Mouse (Mus musculus): ENCODE results near the gene Ttn. TPM values are rescaled to one million over a fixed set of nuclear protein-coding genes. Genes with fewer than 3 reads are reported as not detected.

Ttn gene
- polyA plus RNA-seq, 1 experiment from 2014 or later: 1.7 TPM

DNA sequence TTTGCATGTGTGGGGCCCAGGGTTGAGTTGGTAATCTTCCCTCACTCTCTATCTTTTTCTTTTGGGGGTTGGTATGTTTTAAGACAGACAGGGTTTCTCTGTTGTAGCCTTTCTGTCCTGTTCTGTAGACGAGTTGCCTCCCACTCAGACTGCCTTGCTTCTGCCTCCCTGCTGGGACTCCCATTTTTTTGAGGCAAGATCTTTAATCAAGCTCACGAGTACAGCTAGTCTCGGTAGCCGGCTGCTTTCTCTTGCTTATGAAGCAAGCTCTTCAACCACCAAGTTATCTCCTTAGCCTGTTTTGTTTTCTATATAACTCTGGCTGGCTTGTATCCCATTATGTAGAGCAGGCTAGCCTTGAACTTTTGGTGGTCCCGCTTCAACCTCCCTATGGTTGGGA is 288.6 kb downstream of the Ttn start:
- no peak overlapping the region for H3K4me3 ChIP-seq (replicated peaks)
- H3K27me3 ChIP-seq (replicated peaks): no peaks in the 10 kb centered on the region
- ATAC-seq (ENCODE audit: insufficient read depth, low FRiP score, low read depth): no peak
- WGBS: 85% methylated on average over 5 of the region's 5 CpGs
- no peaks in the 10 kb centered on the region for H3K4me1 ChIP-seq
- H3K4me2 ChIP-seq: no peak overlapping the region
- no peak overlapping the region for H3K9ac ChIP-seq
- no peaks in the 10 kb centered on the region for H3K9me3 ChIP-seq
- peaks cover 29% of the 10 kb centered on the region; the same call in 1 of the 2 replicates for H3K36me3 ChIP-seq
- no peak overlapping the region for H3K27ac ChIP-seq

DNA sequence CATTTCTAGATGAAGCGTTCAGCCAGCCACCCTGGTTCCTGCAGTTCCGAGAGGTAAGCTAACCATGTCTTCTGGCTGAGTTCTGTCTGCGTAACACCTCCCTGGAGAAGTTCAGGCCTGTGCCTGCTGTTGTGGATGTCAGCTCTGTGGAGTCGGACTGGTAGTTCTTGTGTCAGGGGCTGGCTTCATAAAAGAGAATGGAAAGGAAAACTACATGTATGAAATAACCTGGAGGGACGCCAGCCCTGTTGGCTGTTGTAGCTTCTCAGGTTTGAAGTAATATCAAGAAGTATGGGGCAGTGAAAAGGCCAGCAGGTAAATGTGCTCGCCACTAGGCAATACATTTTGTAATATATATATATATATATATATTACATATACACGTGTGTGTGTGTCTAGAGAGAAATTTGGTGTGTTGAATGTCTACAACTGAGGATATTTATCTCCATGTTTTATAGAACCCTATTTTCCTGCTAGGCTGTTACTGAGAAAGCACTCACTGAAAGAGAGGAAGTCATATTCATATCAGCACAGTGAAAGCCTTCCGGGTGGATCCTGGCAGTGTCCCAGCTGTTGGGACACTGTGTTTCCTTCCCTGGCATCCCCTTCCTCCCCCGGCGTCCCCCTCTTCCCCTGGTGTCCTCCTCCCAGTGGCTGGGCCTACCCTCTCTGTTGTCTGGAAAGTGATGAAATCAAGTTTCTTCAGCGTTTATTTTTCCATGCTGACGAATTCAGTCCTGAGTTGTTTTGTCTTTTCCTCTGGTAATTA is 291.7 kb downstream of the Ttn start:
- Histone ChIP-seq H3K9me3 (no peaks in the 10 kb centered on the region), H3K4me3 (replicated peaks) (no peak overlapping the region), H3K4me1 (no peaks in the 10 kb centered on the region), H3K27me3 (replicated peaks) (no peaks in the 10 kb centered on the region), H3K4me2 (no peak overlapping the region), H3K27ac (no peak overlapping the region), H3K36me3 (peaks cover 41% of the 10 kb centered on the region), H3K9ac (no peak overlapping the region)
- 77% methylated on average over 12 of the region's 12 CpGs for WGBS
- no peak for ATAC-seq (ENCODE audit: insufficient read depth, low FRiP score, low read depth)

DNA sequence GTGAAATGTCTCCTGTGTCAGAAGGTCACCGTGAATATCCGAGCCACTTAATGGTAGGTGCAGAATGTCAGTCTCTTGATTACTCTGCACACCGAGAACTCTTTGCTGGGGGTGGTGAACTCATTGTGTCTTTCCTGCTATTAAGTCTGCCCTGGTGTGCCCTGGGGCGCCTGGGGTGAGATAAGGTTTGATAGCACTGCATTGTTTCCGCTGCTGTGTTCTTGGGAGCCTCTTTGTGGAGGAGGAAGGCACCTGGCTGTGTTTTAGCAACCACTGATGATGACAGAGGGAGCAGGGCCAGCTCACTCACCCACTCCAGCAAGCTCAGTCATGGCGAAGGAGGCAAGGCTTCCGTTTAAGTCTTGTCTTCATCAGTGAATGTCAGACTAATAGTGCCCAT is 294.2 kb downstream of the Ttn start:
- no peaks in the 10 kb centered on the region for H3K9me3 ChIP-seq
- no peak overlapping the region for H3K9ac ChIP-seq
- peaks cover 36% of the 10 kb centered on the region for H3K36me3 ChIP-seq
- WGBS: 54% methylated on average over 7 of the region's 7 CpGs
- H3K4me2 ChIP-seq: no peak overlapping the region
- no peaks in the 10 kb centered on the region for H3K4me1 ChIP-seq
- H3K27ac ChIP-seq: no peak overlapping the region
- no peak for ATAC-seq (ENCODE audit: insufficient read depth, low FRiP score, low read depth)
- H3K27me3 ChIP-seq (replicated peaks): no peaks in the 10 kb centered on the region
- no peak overlapping the region for H3K4me3 ChIP-seq (replicated peaks)

DNA sequence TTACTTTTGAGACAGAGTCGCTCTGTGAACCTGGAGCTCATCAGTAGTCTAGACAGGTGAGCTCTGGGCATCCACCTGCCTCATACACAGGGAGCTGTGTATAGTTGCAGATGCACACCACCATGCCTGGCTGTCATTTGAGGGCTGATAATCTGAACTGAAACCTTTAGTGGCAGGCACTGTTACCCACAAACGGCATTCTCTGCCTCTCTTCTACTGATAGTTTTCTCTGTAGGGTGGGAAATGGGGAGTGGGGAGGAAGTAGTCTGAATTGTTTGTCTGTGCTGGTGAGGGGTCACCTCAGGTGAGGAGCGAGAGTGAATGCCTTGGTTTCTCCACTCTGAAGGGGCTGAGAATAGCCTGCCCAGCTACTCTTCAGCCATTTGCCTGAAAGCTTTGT is 294.7 kb downstream of the Ttn start:
- H3K4me2 ChIP-seq: no peak overlapping the region
- WGBS: 69% methylated on average over 3 of the region's 3 CpGs
- no peaks in the 10 kb centered on the region for H3K27me3 ChIP-seq (replicated peaks)
- no peak overlapping the region for H3K9ac ChIP-seq
- peaks cover 37% of the 10 kb centered on the region for H3K36me3 ChIP-seq
- H3K4me3 ChIP-seq (replicated peaks): no peak overlapping the region
- no peaks in the 10 kb centered on the region for H3K9me3 ChIP-seq
- no peaks in the 10 kb centered on the region for H3K4me1 ChIP-seq
- H3K27ac ChIP-seq: no peak overlapping the region
- ATAC-seq (ENCODE audit: insufficient read depth, low FRiP score, low read depth): no peak

DNA sequence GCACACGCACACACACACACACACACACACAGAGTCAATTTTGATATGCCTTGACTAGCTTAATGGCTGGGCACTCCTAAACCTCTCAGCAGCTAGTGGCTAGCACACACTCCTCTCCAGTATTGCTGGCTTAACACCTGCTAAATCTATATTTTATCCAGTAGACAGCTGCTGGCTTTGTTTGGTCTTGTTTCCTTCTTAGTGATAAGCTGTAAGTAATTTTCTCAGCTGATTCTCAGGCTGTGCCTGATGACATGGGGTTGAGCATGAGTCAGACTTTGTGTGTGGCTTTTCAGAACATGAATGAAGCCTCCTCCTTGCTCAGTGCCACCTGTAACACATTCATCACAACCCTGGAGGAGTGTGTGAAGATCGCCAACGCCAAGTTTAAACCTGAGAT is 295.4 kb downstream of the Ttn start:
- Histone ChIP-seq H3K4me1 (no peaks in the 10 kb centered on the region), H3K27me3 (replicated peaks) (no peaks in the 10 kb centered on the region), H3K4me3 (replicated peaks) (no peak overlapping the region), H3K36me3 (peaks cover 41% of the 10 kb centered on the region), H3K4me2 (no peak overlapping the region), H3K9me3 (no peaks in the 10 kb centered on the region), H3K9ac (no peak overlapping the region), H3K27ac (no peak overlapping the region)
- 80% methylated on average over 3 of the region's 3 CpGs for WGBS
- ATAC-seq (ENCODE audit: insufficient read depth, low FRiP score, low read depth): peak; percentile 18; the same call in 1 of the 2 replicates

DNA sequence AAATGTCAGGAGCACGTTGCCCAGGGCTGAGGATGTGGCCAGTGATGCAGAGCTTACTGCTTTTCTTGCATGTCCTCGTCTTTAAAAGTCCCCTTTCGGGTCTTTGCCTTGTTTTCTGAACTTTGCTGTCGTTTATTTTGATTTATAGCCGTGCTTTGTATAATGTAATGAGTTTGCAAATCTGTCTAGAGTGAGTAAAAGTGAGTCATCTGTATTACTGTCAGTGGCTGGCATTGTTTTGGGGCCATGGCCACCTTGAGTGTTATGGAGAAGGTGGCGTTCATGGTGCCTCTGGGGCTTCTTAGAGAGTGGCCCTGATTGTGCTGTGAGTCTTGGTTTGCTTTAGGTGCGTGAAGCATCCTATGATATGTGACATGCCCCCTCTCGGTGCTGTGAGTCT is 300.0 kb downstream of the Ttn start:
- no peaks in the 10 kb centered on the region for H3K27me3 ChIP-seq (replicated peaks)
- no peaks in the 10 kb centered on the region for H3K4me1 ChIP-seq
- 86% methylated on average over 8 of the region's 8 CpGs for WGBS
- ATAC-seq (ENCODE audit: insufficient read depth, low FRiP score, low read depth): no peak
- no peak overlapping the region for H3K4me2 ChIP-seq
- H3K9me3 ChIP-seq: no peaks in the 10 kb centered on the region
- H3K36me3 ChIP-seq: peaks cover 33% of the 10 kb centered on the region
- H3K27ac ChIP-seq: no peak overlapping the region
- H3K9ac ChIP-seq: no peak overlapping the region
- no peak overlapping the region for H3K4me3 ChIP-seq (replicated peaks)

DNA sequence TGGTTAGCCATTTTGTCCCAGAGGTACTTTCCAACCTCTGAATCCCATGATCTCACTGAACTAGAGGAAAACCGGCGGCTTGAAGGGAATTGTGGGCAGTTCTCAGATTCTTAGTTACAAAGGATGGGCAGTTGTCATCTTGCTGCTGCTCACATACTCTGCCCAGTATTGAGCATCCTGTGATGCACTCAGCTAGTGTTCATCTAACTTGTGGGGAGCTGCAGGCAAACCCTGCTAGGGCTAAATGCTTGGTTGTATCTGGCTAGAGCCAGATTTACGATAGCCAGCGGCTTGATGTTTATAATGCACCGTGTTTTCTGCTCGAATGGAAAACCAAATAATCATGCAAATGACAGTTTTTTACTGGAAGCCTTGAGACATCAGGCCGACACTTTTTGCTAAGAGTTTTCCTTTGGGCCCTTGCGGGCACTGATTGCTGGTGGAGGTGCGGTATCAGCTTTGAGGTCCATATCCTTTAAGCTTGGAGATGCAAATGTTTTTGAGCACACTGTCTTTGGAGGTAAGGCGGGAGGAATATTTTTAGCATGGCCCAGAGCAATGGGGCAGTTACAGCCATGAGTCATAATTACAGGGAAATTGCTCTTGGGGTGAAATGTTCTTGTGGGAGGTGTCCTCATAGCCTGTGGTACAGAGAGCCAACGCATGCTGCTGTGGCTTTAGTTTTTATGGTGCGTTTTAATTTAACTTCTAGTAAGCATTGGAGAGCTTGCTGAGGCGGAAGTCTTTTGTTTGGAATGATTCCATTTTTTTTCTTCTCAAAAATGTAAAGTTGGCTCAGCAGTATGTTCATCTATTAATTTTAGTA is 305.7 kb downstream of the Ttn start:
- WGBS: 55% methylated on average over 13 of the region's 13 CpGs
- Histone ChIP-seq H3K4me3 (replicated peaks) (peak overlapping the region; percentile 91), H3K36me3 (no peaks in the 10 kb centered on the region), H3K9me3 (no peaks in the 10 kb centered on the region), H3K27ac (no peak overlapping the region), H3K4me1 (peaks cover 11% of the 10 kb centered on the region; the same call in 1 of the 2 replicates), H3K4me2 (peak overlapping the region; percentile 75), H3K9ac (no peak overlapping the region), H3K27me3 (replicated peaks) (no peaks in the 10 kb centered on the region)
- ATAC-seq (ENCODE audit: insufficient read depth, low FRiP score, low read depth): no peak

DNA sequence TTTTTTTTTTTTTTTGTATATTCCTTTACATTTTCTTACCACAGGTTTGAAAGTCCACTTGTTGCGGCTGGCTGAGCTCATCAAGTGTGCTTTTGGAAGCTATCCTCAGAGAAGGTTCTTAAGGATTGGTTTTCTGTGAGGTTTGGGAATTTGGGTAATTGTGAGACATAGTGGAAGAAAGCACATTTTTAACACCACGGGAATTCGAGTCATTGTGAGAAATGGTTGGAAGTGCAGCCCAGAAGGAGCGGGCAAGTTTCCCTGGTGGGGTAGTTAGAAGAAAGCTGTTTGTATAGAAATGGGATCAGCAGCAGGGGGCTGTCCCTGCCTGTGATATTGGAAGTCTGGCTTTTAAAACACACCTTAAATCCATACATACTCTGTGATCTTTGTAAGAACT is 306.4 kb downstream of the Ttn start:
- no peak for ATAC-seq (ENCODE audit: insufficient read depth, low FRiP score, low read depth)
- WGBS: 11% methylated on average over 4 of the region's 4 CpGs
- no peak overlapping the region for H3K27ac ChIP-seq

DNA sequence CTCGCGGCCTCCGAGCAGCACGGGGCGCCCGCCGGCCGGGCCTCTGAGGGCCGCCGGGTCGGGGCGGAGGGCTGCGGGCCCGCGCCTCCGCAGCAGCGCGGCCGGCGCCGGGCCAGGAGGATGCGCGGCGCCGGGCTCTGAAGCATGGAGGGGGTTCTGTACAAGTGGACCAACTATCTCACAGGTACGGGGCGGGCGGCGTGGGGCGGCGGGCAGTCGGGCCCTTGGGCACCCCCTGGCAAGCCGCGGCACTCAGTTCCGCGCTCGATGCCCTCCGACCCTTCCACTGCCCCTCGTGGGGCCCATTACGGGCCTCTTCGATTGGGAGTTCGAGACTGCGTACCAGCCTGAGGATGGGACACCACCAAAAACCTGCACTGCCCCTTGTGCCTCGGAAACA is 306.9 kb downstream of the Ttn start:
- Histone ChIP-seq H3K4me3 (replicated peaks) (peak overlapping the region; percentile 91), H3K27ac (peak overlapping the region; percentile 79), H3K4me1 (peaks cover 11% of the 10 kb centered on the region; the same call in 1 of the 2 replicates), H3K9ac (peak overlapping the region; percentile 79), H3K4me2 (peak overlapping the region; percentile 75), H3K36me3 (no peaks in the 10 kb centered on the region), H3K9me3 (no peaks in the 10 kb centered on the region), H3K27me3 (replicated peaks) (no peaks in the 10 kb centered on the region)
- WGBS: under 1% methylated on average over 42 of the region's 44 CpGs
- peak; percentile 28 for ATAC-seq (ENCODE audit: insufficient read depth, low FRiP score, low read depth)

More for the DNA sequence above, 306.4 kb downstream of the Ttn start:
- H3K4me1 ChIP-seq: peaks cover 11% of the 10 kb centered on the region; the same call in 1 of the 2 replicates
- H3K4me2 ChIP-seq: peak overlapping the region; percentile 75
- no peaks in the 10 kb centered on the region for H3K36me3 ChIP-seq
- peak overlapping the region; percentile 91 for H3K4me3 ChIP-seq (replicated peaks)
- no peaks in the 10 kb centered on the region for H3K27me3 ChIP-seq (replicated peaks)
- no peaks in the 10 kb centered on the region for H3K9me3 ChIP-seq
- peak overlapping the region; percentile 79; the same call in 1 of the 2 replicates for H3K9ac ChIP-seq

DNA sequence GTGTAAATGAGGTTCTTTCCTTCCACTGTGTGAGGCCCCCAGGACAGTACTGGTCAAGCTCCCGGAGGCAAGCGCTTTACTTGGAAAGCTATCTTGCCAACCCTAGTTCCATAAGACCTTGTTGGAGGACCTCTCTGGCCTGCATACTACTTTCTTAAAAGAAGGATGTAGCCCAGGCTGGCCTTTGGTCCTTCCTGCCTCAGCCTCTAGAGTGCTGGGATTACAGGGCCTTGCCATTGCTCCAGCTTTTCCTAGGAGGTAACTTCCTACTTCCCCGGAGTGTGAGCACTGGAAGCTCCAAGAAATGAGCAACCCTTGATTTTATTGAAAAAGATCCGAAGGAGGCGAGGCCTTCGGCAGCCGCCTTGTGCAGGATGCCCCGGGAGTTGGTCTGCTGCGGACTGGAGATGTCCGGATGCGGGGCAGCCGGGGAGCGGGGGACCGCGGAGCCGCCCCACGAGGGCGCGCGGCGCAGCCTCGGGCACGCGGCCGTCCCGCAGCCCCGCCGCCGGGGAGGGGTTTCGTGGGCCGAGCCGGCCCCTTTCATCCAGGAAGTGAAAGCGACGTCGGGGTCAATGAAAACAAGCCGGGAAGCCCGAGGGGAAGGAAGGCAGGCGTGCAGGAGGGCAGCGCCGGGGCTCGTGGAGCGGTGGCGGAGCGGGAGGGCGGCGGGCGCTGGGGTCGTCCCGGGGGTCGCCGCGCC is 307.5 kb downstream of the Ttn start, which contains the start of gene Plekha3:
Gene Plekha3 (plus strand): TSS at position 557 of the 703 bp plus-strand sequence.
- Histone ChIP-seq H3K9ac (peak within 1 kb of the TSS; percentile 79), H3K4me1 (peaks cover 11% of the 10 kb centered on the region; the same call in 1 of the 2 replicates), H3K27me3 (replicated peaks) (no peaks in the 10 kb centered on the region), H3K4me3 (replicated peaks) (peak within 1 kb of the TSS; percentile 91), H3K9me3 (no peaks in the 10 kb centered on the region), H3K27ac (peak within 1 kb of the TSS; percentile 79), H3K36me3 (no peaks in the 10 kb centered on the region), H3K4me2 (peak within 1 kb of the TSS; percentile 75)
- ATAC-seq (ENCODE audit: insufficient read depth, low FRiP score, low read depth): peak; percentile 79
- WGBS: 3% methylated on average over 52 of the region's 52 CpGs

DNA sequence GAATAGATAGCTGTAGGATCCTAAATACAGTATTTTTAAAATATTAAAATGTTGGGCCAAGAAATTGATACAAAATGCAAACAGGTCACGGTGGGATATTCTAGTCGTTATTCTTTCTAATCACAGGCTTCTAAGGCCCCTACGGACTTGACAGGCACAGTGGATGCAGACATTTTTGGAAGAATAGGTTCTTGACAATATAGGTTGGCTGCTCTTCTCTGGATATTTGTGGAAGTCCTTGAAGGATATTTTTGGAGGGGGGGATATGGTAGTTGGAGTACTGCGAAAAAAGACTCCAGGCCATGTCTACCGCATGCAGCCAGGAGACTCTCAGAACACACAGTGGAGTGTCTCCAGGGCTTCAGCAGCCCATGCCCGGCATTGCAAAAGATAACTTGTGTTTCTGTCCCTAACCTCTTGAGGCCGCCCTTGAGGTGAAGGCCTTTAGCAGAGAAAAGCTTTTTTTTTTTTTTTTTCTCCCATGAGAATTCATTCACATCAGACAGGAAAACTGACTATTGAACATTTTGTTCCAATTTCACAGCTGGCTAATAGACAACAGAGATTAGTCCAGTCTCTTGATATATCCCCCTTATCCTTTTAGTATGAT is 308.8 kb downstream of the Ttn start:
- Histone ChIP-seq H3K4me1 (peaks cover 11% of the 10 kb centered on the region; the same call in 1 of the 2 replicates), H3K4me2 (peak overlapping the region; percentile 56), H3K27ac (peak overlapping the region; percentile 77), H3K4me3 (replicated peaks) (peak overlapping the region; percentile 47), H3K36me3 (no peaks in the 10 kb centered on the region), H3K9ac (no peak overlapping the region), H3K9me3 (no peaks in the 10 kb centered on the region), H3K27me3 (replicated peaks) (no peaks in the 10 kb centered on the region)
- ATAC-seq (ENCODE audit: insufficient read depth, low FRiP score, low read depth): no peak
- WGBS: 47% methylated on average over 7 of the region's 7 CpGs
